Mouse (Mus musculus): ENCODE measurements around the gene Spin1. TPM values are rescaled to one million over a fixed set of nuclear protein-coding genes. Genes with fewer than 3 reads are reported as not detected.
A peak's percentile ranks its signal among the peaks of the same experiment; 100 is the strongest.

The Spin1 gene
- polyA plus RNA-seq, 1 experiment from 2014 or later: 117 TPM

GRCm38 (mm10) chr13:51166711-51167110 lies 66.0 kb downstream of the Spin1 start:
- Histone ChIP-seq H3K36me3 (ENCODE audit: control insufficient read depth, insufficient read depth, low read length) (no peaks in the 10 kb centered on the region), H3K9me3 (ENCODE audit: control insufficient read depth, low read length) (no peaks in the 10 kb centered on the region), H3K4me3 (ENCODE audit: low read depth, low read length) (no peak overlapping the region), H3K4me2 (ENCODE audit: low read depth) (no peak overlapping the region), H3K4me1 (ENCODE audit: control insufficient read depth, insufficient read depth, low read length) (peaks cover 7% of the 10 kb centered on the region; the same call in 1 of the 2 replicates), H3K27ac (ENCODE audit: low read depth, low read length) (no peak overlapping the region), H3K9ac (ENCODE audit: low read length) (no peak overlapping the region), H3K27me3 (ENCODE audit: control insufficient read depth, insufficient read depth, low read length) (peaks cover 2% of the 10 kb centered on the region; the same call in 1 of the 2 replicates)
- WGBS: 70% methylated on average over 11 of the region's 11 CpGs
- ATAC-seq (ENCODE audit: insufficient read depth, low FRiP score, low TSS enrichment) (no peak), DNase-seq (ENCODE audit: low spot score) (no peak)

- 42% methylated on average over 11 of the region's 11 CpGs for WGBS
- Histone ChIP-seq H3K4me3 (ENCODE audit: low read depth, low read length) (no peak overlapping the region; the same call in 1 of the 2 replicates), H3K9ac (ENCODE audit: low read length) (no peak overlapping the region)
Measured at GRCm38 (mm10) chr13:51170215-51170614, 69.5 kb downstream of the Spin1 start.

GRCm38 (mm10) chr13:51170691-51171680 lies 70.3 kb downstream of the Spin1 start, which contains the start of gene Nxnl2:
TSS of gene Nxnl2 (plus strand) at chr13:51171022.
- Histone ChIP-seq H3K9me3 (ENCODE audit: control insufficient read depth, low read length) (no peaks in the 10 kb centered on the region), H3K27ac (ENCODE audit: low read depth, low read length) (no peak within 1 kb of the TSS), H3K4me3 (ENCODE audit: low read depth, low read length) (peak within 1 kb of the TSS; percentile 35), H3K9ac (ENCODE audit: low read length) (peak within 1 kb of the TSS; percentile 35), H3K4me2 (ENCODE audit: low read depth) (peak within 1 kb of the TSS; percentile 69), H3K4me1 (ENCODE audit: control insufficient read depth, insufficient read depth, low read length) (peaks cover 7% of the 10 kb centered on the region; the same call in 1 of the 2 replicates), H3K36me3 (ENCODE audit: control insufficient read depth, insufficient read depth, low read length) (no peaks in the 10 kb centered on the region), H3K27me3 (ENCODE audit: control insufficient read depth, insufficient read depth, low read length) (peaks cover 2% of the 10 kb centered on the region; the same call in 1 of the 2 replicates)
- WGBS: under 1% methylated on average over 64 of the region's 64 CpGs
- peak; percentile 69 for ATAC-seq (ENCODE audit: insufficient read depth, low FRiP score, low TSS enrichment)
- peak; percentile 49 for DNase-seq (ENCODE audit: low spot score)

More at GRCm38 (mm10) chr13:51170215-51170614, 69.5 kb downstream of the Spin1 start:
- Histone ChIP-seq H3K36me3 (ENCODE audit: control insufficient read depth, insufficient read depth, low read length) (no peaks in the 10 kb centered on the region), H3K27me3 (ENCODE audit: control insufficient read depth, insufficient read depth, low read length) (peaks cover 2% of the 10 kb centered on the region; the same call in 1 of the 2 replicates), H3K4me2 (ENCODE audit: low read depth) (peak overlapping the region; percentile 69), H3K27ac (ENCODE audit: low read depth, low read length) (no peak overlapping the region), H3K9me3 (ENCODE audit: control insufficient read depth, low read length) (no peaks in the 10 kb centered on the region), H3K4me1 (ENCODE audit: control insufficient read depth, insufficient read depth, low read length) (peaks cover 7% of the 10 kb centered on the region; the same call in 1 of the 2 replicates)
- ATAC-seq (ENCODE audit: insufficient read depth, low FRiP score, low TSS enrichment) (no peak), DNase-seq (ENCODE audit: low spot score) (no peak)

- H3K27ac ChIP-seq (ENCODE audit: low read depth, low read length): no peak overlapping the region
- no peak overlapping the region for H3K9ac ChIP-seq (ENCODE audit: low read length)
- ATAC-seq (ENCODE audit: insufficient read depth, low FRiP score, low TSS enrichment): no peak
- no peak overlapping the region for H3K4me3 ChIP-seq (ENCODE audit: low read depth, low read length)
- H3K9me3 ChIP-seq (ENCODE audit: control insufficient read depth, low read length): no peaks in the 10 kb centered on the region
- WGBS: 88% methylated on average over 7 of the region's 7 CpGs
- DNase-seq (ENCODE audit: low spot score): no peak
- H3K27me3 ChIP-seq (ENCODE audit: control insufficient read depth, insufficient read depth, low read length): peaks cover 2% of the 10 kb centered on the region; the same call in 1 of the 2 replicates
- H3K4me2 ChIP-seq (ENCODE audit: low read depth): no peak overlapping the region
- H3K4me1 ChIP-seq (ENCODE audit: control insufficient read depth, insufficient read depth, low read length): peaks cover 7% of the 10 kb centered on the region; the same call in 1 of the 2 replicates
- no peaks in the 10 kb centered on the region for H3K36me3 ChIP-seq (ENCODE audit: control insufficient read depth, insufficient read depth, low read length)
Measured at GRCm38 (mm10) chr13:51172601-51173000, 71.9 kb downstream of the Spin1 start.

- DNase-seq (ENCODE audit: low spot score): no peak
- no peak overlapping the region for H3K4me3 ChIP-seq (ENCODE audit: low read depth, low read length)
- no peaks in the 10 kb centered on the region for H3K4me1 ChIP-seq (ENCODE audit: control insufficient read depth, insufficient read depth, low read length)
- no peaks in the 10 kb centered on the region for H3K27me3 ChIP-seq (ENCODE audit: control insufficient read depth, insufficient read depth, low read length)
- no peak overlapping the region for H3K27ac ChIP-seq (ENCODE audit: low read depth, low read length)
- H3K36me3 ChIP-seq (ENCODE audit: control insufficient read depth, insufficient read depth, low read length): no peaks in the 10 kb centered on the region
- H3K4me2 ChIP-seq (ENCODE audit: low read depth): no peak overlapping the region
- H3K9ac ChIP-seq (ENCODE audit: low read length): no peak overlapping the region
- H3K9me3 ChIP-seq (ENCODE audit: control insufficient read depth, low read length): no peaks in the 10 kb centered on the region
- WGBS: 83% methylated on average over 10 of the region's 10 CpGs
- no peak for ATAC-seq (ENCODE audit: insufficient read depth, low FRiP score, low TSS enrichment)
Measured at GRCm38 (mm10) chr13:51178932-51179331, 78.3 kb downstream of the Spin1 start.

GRCm38 (mm10) chr13:51179362-51179761 lies 78.7 kb downstream of the Spin1 start:
- no peak overlapping the region for H3K9ac ChIP-seq (ENCODE audit: low read length)
- no peak overlapping the region for H3K27ac ChIP-seq (ENCODE audit: low read depth, low read length)
- H3K4me2 ChIP-seq (ENCODE audit: low read depth): no peak overlapping the region
- H3K36me3 ChIP-seq (ENCODE audit: control insufficient read depth, insufficient read depth, low read length): no peaks in the 10 kb centered on the region
- WGBS: 74% methylated on average over 3 of the region's 3 CpGs
- no peaks in the 10 kb centered on the region for H3K27me3 ChIP-seq (ENCODE audit: control insufficient read depth, insufficient read depth, low read length)
- H3K9me3 ChIP-seq (ENCODE audit: control insufficient read depth, low read length): no peaks in the 10 kb centered on the region
- no peaks in the 10 kb centered on the region for H3K4me1 ChIP-seq (ENCODE audit: control insufficient read depth, insufficient read depth, low read length)
- no peak for DNase-seq (ENCODE audit: low spot score)
- ATAC-seq (ENCODE audit: insufficient read depth, low FRiP score, low TSS enrichment): no peak
- H3K4me3 ChIP-seq (ENCODE audit: low read depth, low read length): no peak overlapping the region

- no peaks in the 10 kb centered on the region for H3K27me3 ChIP-seq (ENCODE audit: control insufficient read depth, insufficient read depth, low read length)
- H3K27ac ChIP-seq (ENCODE audit: low read depth, low read length): no peak overlapping the region
- no peaks in the 10 kb centered on the region for H3K9me3 ChIP-seq (ENCODE audit: control insufficient read depth, low read length)
- H3K4me1 ChIP-seq (ENCODE audit: control insufficient read depth, insufficient read depth, low read length): no peaks in the 10 kb centered on the region
- DNase-seq (ENCODE audit: low spot score) (no peak), ATAC-seq (ENCODE audit: insufficient read depth, low FRiP score, low TSS enrichment) (no peak)
- no peak overlapping the region for H3K4me2 ChIP-seq (ENCODE audit: low read depth)
- no peak overlapping the region for H3K9ac ChIP-seq (ENCODE audit: low read length)
- WGBS: 82% methylated on average over 7 of the region's 7 CpGs
- H3K4me3 ChIP-seq (ENCODE audit: low read depth, low read length): no peak overlapping the region
- no peaks in the 10 kb centered on the region for H3K36me3 ChIP-seq (ENCODE audit: control insufficient read depth, insufficient read depth, low read length)
Measured at GRCm38 (mm10) chr13:51182236-51182635, 81.6 kb downstream of the Spin1 start.

- H3K27me3 ChIP-seq (ENCODE audit: control insufficient read depth, insufficient read depth, low read length): no peaks in the 10 kb centered on the region
- H3K4me3 ChIP-seq (ENCODE audit: low read depth, low read length): no peak overlapping the region
- H3K9ac ChIP-seq (ENCODE audit: low read length): no peak overlapping the region
- no peak for ATAC-seq (ENCODE audit: insufficient read depth, low FRiP score, low TSS enrichment)
- no peak for DNase-seq (ENCODE audit: low spot score)
- no peaks in the 10 kb centered on the region for H3K36me3 ChIP-seq (ENCODE audit: control insufficient read depth, insufficient read depth, low read length)
- H3K4me2 ChIP-seq (ENCODE audit: low read depth): no peak overlapping the region
- WGBS: 85% methylated on average over 3 of the region's 3 CpGs
- H3K9me3 ChIP-seq (ENCODE audit: control insufficient read depth, low read length): no peaks in the 10 kb centered on the region
- no peaks in the 10 kb centered on the region for H3K4me1 ChIP-seq (ENCODE audit: control insufficient read depth, insufficient read depth, low read length)
- no peak overlapping the region for H3K27ac ChIP-seq (ENCODE audit: low read depth, low read length)
Measured at GRCm38 (mm10) chr13:51184896-51185295, 84.2 kb downstream of the Spin1 start.

Measured in neural tube, embryonic 11.5 days (tissue).